13 mouse cellular contexts compared by ENCODE assay signal in the genomic region with DNA sequence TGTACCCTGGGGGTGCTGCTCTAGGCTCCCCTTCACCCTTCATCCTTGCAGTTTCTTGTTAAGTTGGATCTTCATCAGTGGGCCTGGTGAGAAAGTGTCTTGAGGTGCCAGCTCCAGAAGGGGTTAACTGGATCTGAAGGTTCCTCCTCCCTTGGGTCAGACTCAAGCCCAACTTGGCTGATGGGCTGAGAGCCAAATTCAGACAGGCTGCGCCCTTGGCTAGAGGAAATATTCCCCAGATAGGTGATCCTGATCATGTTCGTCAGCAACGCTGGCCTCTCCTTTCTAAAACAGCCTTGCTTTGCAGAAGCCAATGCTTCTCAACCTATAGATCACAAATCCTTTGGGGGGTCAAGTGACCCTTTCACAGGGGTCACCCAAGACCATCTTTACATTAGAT. TPM values are rescaled to one million over a fixed set of nuclear protein-coding genes. Genes with fewer than 3 reads are reported as not detected.
"Had no signal": no experiment of that assay in that cellular context is flagged by ENCODE, and none has a peak within 500 bp of the region (broad histone marks: within the 10 kb centered on the region; RNA-seq: fewer than 3 reads in every experiment).

No protein-coding gene starts in this region.

- DNase-seq: gastrocnemius, adult 2 months; gastrocnemius, postnatal 10 days; gastrocnemius, postnatal 25 days; heart, adult 2 months; heart, postnatal 4 days; kidney, adult 18-20 months; kidney, adult 8-10 months; kidney, postnatal 10 days; kidney, postnatal 25 days; kidney, postnatal 4 days; liver; liver, embryonic 13.5 days had no signal

RNA-seq across cellular contexts. Expression of a gene that starts 27.1 kb away (rescaled TPM):
- polyA plus RNA-seq: liver, embryonic 13.5 days; liver, embryonic 15.5 days had no signal
